Mouse (Mus musculus) midbrain, embryonic 15.5 days (tissue): ENCODE data around the gene Vmn2r6. TPM values are rescaled to one million over a fixed set of nuclear protein-coding genes. Genes with fewer than 3 reads are reported as not detected.
"Not testable (repeated sequence)": the region's sequence is repeated elsewhere in the genome, so short reads cannot be mapped to it uniquely, and the experiment has no call there.

Source experiments
- ATAC-seq: fragments of 200-750 bp; cut with Nextera tagmentation; replicated peaks from 2 replicates; pipeline ENCODE4 v1.8.0; 2017; ENCODE audit warnings: moderate TSS enrichment
- H3K27ac ChIP-seq: fragments of 300-500 bp; sonication (generic); 2 replicates; pipeline ENCODE4 v1.5.1; 2015; ENCODE audit warnings: mild to moderate bottlenecking, inconsistent platforms
- H3K27me3 ChIP-seq: fragments of 300-500 bp; sonication (generic); replicated peaks from 2 replicates; pipeline ENCODE4 v1.6.1; 2015; ENCODE audit warnings: inconsistent platforms
- H3K36me3 ChIP-seq: fragments of 300-500 bp; sonication (generic); replicated peaks from 2 replicates; pipeline ENCODE4 v1.6.1; 2015; ENCODE audit warnings: inconsistent platforms
- H3K4me1 ChIP-seq: fragments of 300-500 bp; sonication (generic); 2 replicates; pipeline ENCODE4 v1.6.1; 2015; ENCODE audit warnings: inconsistent platforms
- H3K4me2 ChIP-seq: fragments of 300-500 bp; sonication (generic); 2 replicates; pipeline ENCODE4 v1.6.1; 2015; ENCODE audit warnings: inconsistent platforms, mild to moderate bottlenecking, moderate library complexity
- H3K4me3 ChIP-seq: fragments of 300-500 bp; sonication (generic); 2 replicates; pipeline ENCODE4 v1.5.1; 2015; ENCODE audit warnings: mild to moderate bottlenecking, inconsistent platforms
- H3K9ac ChIP-seq: fragments of 300-500 bp; sonication (generic); 2 replicates; pipeline ENCODE4 v1.6.1; 2015; ENCODE audit warnings: mild to moderate bottlenecking, inconsistent platforms
- H3K9me3 ChIP-seq: fragments of 300-500 bp; sonication (generic); 2 replicates; pipeline ENCODE4 v1.6.1; 2016; ENCODE audit warnings: inconsistent platforms
- WGBS: fragments of 180-500 bp; shearing (Covaris S2); methylation state at CpG from one replicate; pipeline ENCODE4 v1.1.7; 2015; ENCODE audit warnings: mixed read lengths; 5-methylcytosine and 5-hydroxymethylcytosine counted together
- polyA plus RNA-seq: library from polyadenylated mRNA; unstranded; fragments of >200 nt; fragmentation: Nextera tagmentation; extraction: Ambion mirVana; gene quantifications from 2 replicates; pipeline ENCODE4 v1.2.1, GENCODE M21; 2015

Vmn2r6 gene
- not detected in 2 replicates for polyA plus RNA-seq

GRCm38 (mm10) chr3:64565730-64566129 lies at the start of gene Vmn2r6:
Gene Vmn2r6 (minus strand): TSS chr3:64565830.
- WGBS: 99% methylated on average over 2 of the region's 2 CpGs

GRCm38 (mm10) chr3:64587618-64588017 lies 22.0 kb upstream of the Vmn2r6 start:
- no peaks in the 10 kb centered on the region for H3K36me3 ChIP-seq
- no peak for ATAC-seq
- H3K27ac ChIP-seq: no peak overlapping the region
- WGBS: 71% methylated on average over 9 of the region's 9 CpGs
- H3K4me1 ChIP-seq: no peaks in the 10 kb centered on the region
- no peak overlapping the region for H3K9ac ChIP-seq
- H3K4me3 ChIP-seq: no peak overlapping the region
- H3K9me3 ChIP-seq: no peaks in the 10 kb centered on the region
- no peaks in the 10 kb centered on the region for H3K27me3 ChIP-seq
- H3K4me2 ChIP-seq: no peak overlapping the region

More at GRCm38 (mm10) chr3:64565730-64566129, at the start of gene Vmn2r6:
- H3K27me3 ChIP-seq, H3K4me3 ChIP-seq, H3K27ac ChIP-seq, H3K36me3 ChIP-seq, ATAC-seq, H3K4me1 ChIP-seq, H3K4me2 ChIP-seq, H3K9ac ChIP-seq, H3K9me3 ChIP-seq: not testable (repeated sequence)

- ATAC-seq, H3K4me2 ChIP-seq, H3K27me3 ChIP-seq, H3K4me3 ChIP-seq, H3K9me3 ChIP-seq, H3K9ac ChIP-seq, H3K27ac ChIP-seq, H3K36me3 ChIP-seq, H3K4me1 ChIP-seq: not testable (repeated sequence)
- WGBS: 56% methylated on average over 2 of the region's 2 CpGs
Measured at GRCm38 (mm10) chr3:64568793-64569192, 3.2 kb upstream of the Vmn2r6 start.

GRCm38 (mm10) chr3:64523585-64523984 lies 42.0 kb downstream of the Vmn2r6 start:
- whole genome bisulfite sequencing: 77% methylated on average over 1 of the region's 1 CpGs
- not testable (repeated sequence) for H3K4me1 ChIP-seq, H3K27ac ChIP-seq, H3K36me3 ChIP-seq, H3K4me2 ChIP-seq, H3K9me3 ChIP-seq, H3K27me3 ChIP-seq, H3K9ac ChIP-seq, H3K4me3 ChIP-seq, ATAC-seq

GRCm38 (mm10) chr3:64509742-64510141 lies 55.9 kb downstream of the Vmn2r6 start, which contains the start of gene Vmn2r5:
Gene Vmn2r5 (minus strand): TSS chr3:64509842.
- not testable (repeated sequence) for H3K27me3 ChIP-seq, ATAC-seq, H3K4me1 ChIP-seq, H3K9me3 ChIP-seq, H3K9ac ChIP-seq, H3K4me3 ChIP-seq, H3K4me2 ChIP-seq, H3K27ac ChIP-seq, H3K36me3 ChIP-seq
- 100% methylated on average over 1 of the region's 2 CpGs for WGBS

Other genes starting within 250 kb of the Vmn2r6 start
- gene Vmn2r4, start 150.5 kb downstream of the Vmn2r6 start, polyA plus RNA-seq: not detected in 2 replicates
- gene Vmn2r5, start 56.0 kb downstream of the Vmn2r6 start, polyA plus RNA-seq: not detected in 2 replicates